Mouse (Mus musculus) neural tube, embryonic 13.5 days (tissue): ENCODE data around the gene Efcab9. TPM values are rescaled to one million over a fixed set of nuclear protein-coding genes. Genes with fewer than 3 reads are reported as not detected.
"Not testable (repeated sequence)": the region's sequence is repeated elsewhere in the genome, so short reads cannot be mapped to it uniquely, and the experiment has no call there.

Experiments
- ATAC-seq: fragments of 200-750 bp; cut with Nextera tagmentation; 2 replicates; pipeline ENCODE4 v1.8.0; 2017; ENCODE audit warnings: low read depth, mild to moderate bottlenecking, moderate TSS enrichment, moderate library complexity
- H3K27ac ChIP-seq: fragments of 300-500 bp; sonication (generic); replicated peaks from 2 replicates; pipeline ENCODE4 v1.5.1; 2015; ENCODE audit warnings: moderate library complexity, mild to moderate bottlenecking, inconsistent platforms
- H3K27me3 ChIP-seq: fragments of 300-500 bp; sonication (generic); 2 replicates; pipeline ENCODE4 v1.6.1; 2015; ENCODE audit warnings: mild to moderate bottlenecking, inconsistent platforms
- H3K36me3 ChIP-seq: fragments of 300-500 bp; sonication (generic); 2 replicates; pipeline ENCODE4 v1.6.1; 2015; ENCODE audit warnings: mild to moderate bottlenecking, inconsistent platforms
- H3K4me1 ChIP-seq: fragments of 300-500 bp; sonication (generic); replicated peaks from 2 replicates; pipeline ENCODE4 v1.6.1; 2015; ENCODE audit warnings: inconsistent platforms
- H3K4me2 ChIP-seq: fragments of 300-500 bp; sonication (generic); 2 replicates; pipeline ENCODE4 v1.6.1; 2015; ENCODE audit warnings: inconsistent platforms, mild to moderate bottlenecking, moderate library complexity
- H3K4me3 ChIP-seq: fragments of 300-500 bp; sonication (generic); 2 replicates; pipeline ENCODE4 v1.5.1; 2015; ENCODE audit warnings: mild to moderate bottlenecking, inconsistent platforms
- H3K9ac ChIP-seq: fragments of 300-500 bp; sonication (generic); 2 replicates; pipeline ENCODE4 v1.6.1; 2015; ENCODE audit warnings: moderate library complexity, mild to moderate bottlenecking, inconsistent platforms
- H3K9me3 ChIP-seq: fragments of 300-500 bp; sonication (generic); 2 replicates; pipeline ENCODE4 v1.6.1; 2016; ENCODE audit warnings: inconsistent platforms
- WGBS: fragments of 180-500 bp; shearing (Covaris S2); methylation state at CpG from one replicate; pipeline ENCODE4 v1.1.7; 2015; 5-methylcytosine and 5-hydroxymethylcytosine counted together
- polyA plus RNA-seq: library from polyadenylated mRNA; unstranded; fragments of >200 nt; fragmentation: Nextera tagmentation; extraction: Ambion mirVana; gene quantifications from 2 replicates; pipeline ENCODE4 v1.2.1, GENCODE M21; 2015

The Efcab9 gene
- polyA plus RNA-seq, 1 experiment from 2014 or later: 0.36 TPM

- Histone ChIP-seq H3K27me3 (peaks cover 22% of the 10 kb centered on the region), H3K4me2 (no peak overlapping the region), H3K4me1 (peaks cover 31% of the 10 kb centered on the region), H3K9me3 (no peaks in the 10 kb centered on the region), H3K27ac (no peak overlapping the region), H3K36me3 (peaks cover 7% of the 10 kb centered on the region), H3K4me3 (no peak overlapping the region), H3K9ac (no peak overlapping the region)
- 90% methylated on average over 1 of the region's 1 CpGs for WGBS
- ATAC-seq: no peak
Observed at GRCm38 (mm10) chr11:32530151-32530550, 1.7 kb downstream of the Efcab9 start.

GRCm38 (mm10) chr11:32527006-32527405 is 4.9 kb downstream of the Efcab9 start:
- WGBS: 83% methylated on average over 4 of the region's 4 CpGs
- peaks cover 5% of the 10 kb centered on the region; the same call in 1 of the 2 replicates for H3K4me1 ChIP-seq
- no peak overlapping the region for H3K4me3 ChIP-seq
- no peak for ATAC-seq
- peaks cover 15% of the 10 kb centered on the region for H3K27me3 ChIP-seq
- no peaks in the 10 kb centered on the region for H3K9me3 ChIP-seq
- no peak overlapping the region for H3K4me2 ChIP-seq
- no peak overlapping the region for H3K9ac ChIP-seq
- peaks cover 7% of the 10 kb centered on the region for H3K36me3 ChIP-seq
- H3K27ac ChIP-seq: no peak overlapping the region

- no peaks in the 10 kb centered on the region for H3K27me3 ChIP-seq
- no peak for ATAC-seq
- H3K4me3 ChIP-seq: no peak overlapping the region
- WGBS: 86% methylated on average over 11 of the region's 11 CpGs
- no peaks in the 10 kb centered on the region for H3K4me1 ChIP-seq
- H3K9ac ChIP-seq: no peak overlapping the region
- peaks cover 19% of the 10 kb centered on the region for H3K36me3 ChIP-seq
- H3K27ac ChIP-seq: no peak overlapping the region
- no peak overlapping the region for H3K4me2 ChIP-seq
- H3K9me3 ChIP-seq: no peaks in the 10 kb centered on the region
Observed at GRCm38 (mm10) chr11:32524122-32524920, 7.6 kb downstream of the Efcab9 start.

GRCm38 (mm10) chr11:32521246-32521645 is 10.6 kb downstream of the Efcab9 start:
- whole genome bisulfite sequencing: 73% methylated on average over 2 of the region's 2 CpGs
- no peaks in the 10 kb centered on the region for H3K4me1 ChIP-seq

GRCm38 (mm10) chr11:32519354-32519753 is 12.5 kb downstream of the Efcab9 start:
- Histone ChIP-seq H3K4me1 (no peaks in the 10 kb centered on the region), H3K9me3 (no peaks in the 10 kb centered on the region), H3K9ac (no peak overlapping the region), H3K27ac (no peak overlapping the region), H3K4me3 (no peak overlapping the region), H3K27me3 (no peaks in the 10 kb centered on the region), H3K36me3 (peaks cover 37% of the 10 kb centered on the region), H3K4me2 (no peak overlapping the region)
- ATAC-seq: no peak
- WGBS: 85% methylated on average over 1 of the region's 1 CpGs

More at GRCm38 (mm10) chr11:32521246-32521645, 10.6 kb downstream of the Efcab9 start:
- no peaks in the 10 kb centered on the region for H3K9me3 ChIP-seq
- H3K27ac ChIP-seq: no peak overlapping the region
- H3K4me3 ChIP-seq: no peak overlapping the region
- no peak for ATAC-seq
- H3K9ac ChIP-seq: no peak overlapping the region
- H3K36me3 ChIP-seq: peaks cover 38% of the 10 kb centered on the region
- no peak overlapping the region for H3K4me2 ChIP-seq
- no peaks in the 10 kb centered on the region for H3K27me3 ChIP-seq

- no peaks in the 10 kb centered on the region for H3K27me3 ChIP-seq
- H3K9me3 ChIP-seq: no peaks in the 10 kb centered on the region
- H3K4me1 ChIP-seq: no peaks in the 10 kb centered on the region
- H3K4me2 ChIP-seq: no peak overlapping the region
- no peak overlapping the region for H3K4me3 ChIP-seq
- no peak for ATAC-seq
- H3K9ac ChIP-seq: no peak overlapping the region
- H3K36me3 ChIP-seq: peaks cover 37% of the 10 kb centered on the region
- 85% methylated on average over 4 of the region's 4 CpGs for WGBS
- H3K27ac ChIP-seq: no peak overlapping the region
Observed at GRCm38 (mm10) chr11:32518770-32519169, 13.1 kb downstream of the Efcab9 start.

- Histone ChIP-seq H3K27me3 (no peaks in the 10 kb centered on the region), H3K9ac (no peak overlapping the region), H3K4me1 (no peaks in the 10 kb centered on the region), H3K27ac (0 out of 2 replicates have a peak overlapping the region, but pooled peaks have one; percentile 23), H3K4me2 (no peak overlapping the region), H3K36me3 (peaks cover 37% of the 10 kb centered on the region), H3K4me3 (no peak overlapping the region), H3K9me3 (no peaks in the 10 kb centered on the region)
- WGBS: 88% methylated on average over 8 of the region's 8 CpGs
- ATAC-seq: no peak
Observed at GRCm38 (mm10) chr11:32516916-32517712, 14.8 kb downstream of the Efcab9 start.

GRCm38 (mm10) chr11:32516091-32516490 is 15.8 kb downstream of the Efcab9 start:
- Histone ChIP-seq H3K4me2 (no peak overlapping the region), H3K36me3 (peaks cover 37% of the 10 kb centered on the region), H3K4me1 (no peaks in the 10 kb centered on the region; the same call in 1 of the 2 replicates), H3K9ac (no peak overlapping the region), H3K27me3 (no peaks in the 10 kb centered on the region), H3K9me3 (no peaks in the 10 kb centered on the region), H3K27ac (no peak overlapping the region), H3K4me3 (no peak overlapping the region)
- ATAC-seq: no peak
- WGBS: 90% methylated on average over 12 of the region's 12 CpGs

GRCm38 (mm10) chr11:32514853-32515252 is 17.0 kb downstream of the Efcab9 start:
- not testable (repeated sequence) for H3K4me3 ChIP-seq, H3K4me1 ChIP-seq, H3K27me3 ChIP-seq, H3K27ac ChIP-seq, ATAC-seq, H3K4me2 ChIP-seq, H3K9ac ChIP-seq, H3K9me3 ChIP-seq
- 90% methylated on average over 4 of the region's 5 CpGs for WGBS
- H3K36me3 ChIP-seq: peaks cover 31% of the 10 kb centered on the region

- Histone ChIP-seq H3K27me3 (no peaks in the 10 kb centered on the region), H3K4me2 (no peak overlapping the region), H3K27ac (no peak overlapping the region), H3K9me3 (no peaks in the 10 kb centered on the region), H3K4me1 (no peaks in the 10 kb centered on the region; the same call in 1 of the 2 replicates), H3K36me3 (peaks cover 3% of the 10 kb centered on the region; the same call in 1 of the 2 replicates), H3K4me3 (no peak overlapping the region), H3K9ac (no peak overlapping the region)
- no peak for ATAC-seq
- 77% methylated on average over 1 of the region's 1 CpGs for WGBS
Observed at GRCm38 (mm10) chr11:32510930-32511329, 21.0 kb downstream of the Efcab9 start.

- Histone ChIP-seq H3K4me1 (no peaks in the 10 kb centered on the region), H3K4me2 (no peak overlapping the region), H3K9ac (no peak overlapping the region), H3K4me3 (no peak overlapping the region), H3K27me3 (no peaks in the 10 kb centered on the region), H3K36me3 (peaks cover 19% of the 10 kb centered on the region; the same call in 1 of the 2 replicates), H3K27ac (no peak overlapping the region), H3K9me3 (no peaks in the 10 kb centered on the region)
- WGBS: 87% methylated on average over 7 of the region's 7 CpGs
- ATAC-seq: no peak
Observed at GRCm38 (mm10) chr11:32505091-32505739, 26.7 kb downstream of the Efcab9 start.

- ATAC-seq: no peak
- peaks cover 19% of the 10 kb centered on the region; the same call in 1 of the 2 replicates for H3K36me3 ChIP-seq
- H3K4me1 ChIP-seq: peaks cover 1% of the 10 kb centered on the region; the same call in 1 of the 2 replicates
- no peaks in the 10 kb centered on the region for H3K27me3 ChIP-seq
- no peaks in the 10 kb centered on the region for H3K9me3 ChIP-seq
- H3K4me3 ChIP-seq: no peak overlapping the region
- WGBS: 95% methylated on average over 2 of the region's 2 CpGs
- H3K4me2 ChIP-seq: no peak overlapping the region
- H3K9ac ChIP-seq: no peak overlapping the region
- H3K27ac ChIP-seq: no peak overlapping the region
Observed at GRCm38 (mm10) chr11:32503711-32504110, 28.2 kb downstream of the Efcab9 start.
